Mouse (Mus musculus) liver, postnatal 0 days (tissue): ENCODE measurements around the gene Rars. TPM values are rescaled to one million over a fixed set of nuclear protein-coding genes. Genes with fewer than 3 reads are reported as not detected.
"Not testable (repeated sequence)": the region's sequence is repeated elsewhere in the genome, so short reads cannot be mapped to it uniquely, and the experiment has no call there.

ENCODE experiments used
- ATAC-seq: fragments of 200-750 bp; cut with Nextera tagmentation; 2 replicates; pipeline ENCODE4 v1.8.0; 2017; ENCODE audit warnings: mild to moderate bottlenecking, moderate library complexity
- DNase-seq: peaks from one replicate; pipeline ENCODE4 v3.0.0-alpha.2; 2016
- H3K27ac ChIP-seq: fragments of 300-500 bp; sonication (generic); 2 replicates; pipeline ENCODE4 v1.5.1; 2014; ENCODE audit warnings: antibody characterized with exemption, moderate library complexity, mild to moderate bottlenecking, low read depth
- H3K27me3 ChIP-seq: fragments of 300-500 bp; sonication (generic); 2 replicates; pipeline ENCODE4 v1.6.1; 2014; ENCODE audit warnings: low read length, control low read depth, mixed read lengths; ENCODE audit not compliant: insufficient read depth
- H3K36me3 ChIP-seq: fragments of 300-500 bp; sonication (generic); replicated peaks from 2 replicates; pipeline ENCODE4 v1.6.1; 2014; ENCODE audit warnings: mild to moderate bottlenecking, control low read depth, low read length, moderate library complexity, mixed read lengths; ENCODE audit not compliant: insufficient read depth
- H3K4me1 ChIP-seq: fragments of 300-500 bp; sonication (generic); 2 replicates; pipeline ENCODE4 v1.6.1; 2014; ENCODE audit warnings: antibody characterized with exemption, mild to moderate bottlenecking, control low read depth; ENCODE audit not compliant: insufficient read depth
- H3K4me2 ChIP-seq: fragments of 300-500 bp; sonication (generic); 2 replicates; pipeline ENCODE4 v1.6.1; 2014; ENCODE audit warnings: low read depth, mild to moderate bottlenecking, low read length, moderate library complexity, mixed read lengths
- H3K4me3 ChIP-seq: fragments of 300-500 bp; sonication (generic); 2 replicates; pipeline ENCODE4 v1.5.1; 2014; ENCODE audit warnings: low read depth, low read length
- H3K9ac ChIP-seq: fragments of 300-500 bp; sonication (generic); replicated peaks from 2 replicates; pipeline ENCODE4 v1.6.1; 2014; ENCODE audit warnings: mild to moderate bottlenecking, moderate library complexity
- H3K9me3 ChIP-seq: fragments of 300-500 bp; sonication (generic); 2 replicates; pipeline ENCODE4 v1.6.1; 2016; ENCODE audit warnings: mild to moderate bottlenecking, control low read depth, low read length, mixed read lengths
- CTCF ChIP-seq: sonication (generic); IDR thresholded peaks from 2 replicates; pipeline ENCODE4 v1.5.1; 2016; ENCODE audit warnings: antibody characterized with exemption, low read depth
- EP300 ChIP-seq: IDR thresholded peaks from 2 replicates; pipeline ENCODE4 v1.6.1; 2016; ENCODE audit warnings: antibody characterized with exemption, low read depth, mild to moderate bottlenecking
- WGBS: fragments of 180-500 bp; shearing (Covaris S2); extraction: QIAGEN DNeasy Blood & Tissue Kit; methylation state at CpG from one replicate; pipeline ENCODE4 v1.1.7; 2014; ENCODE audit not compliant: insufficient replicate concordance; 5-methylcytosine and 5-hydroxymethylcytosine counted together
- polyA plus RNA-seq: library from polyadenylated mRNA; unstranded; fragments of >200 nt; fragmentation: Nextera tagmentation; extraction: Ambion mirVana; gene quantifications from 2 replicates; pipeline ENCODE4 v1.2.1, GENCODE M21; 2015

Gene Rars
- polyA plus RNA-seq, 1 experiment from 2014 or later, result 28.3 TPM

DNA sequence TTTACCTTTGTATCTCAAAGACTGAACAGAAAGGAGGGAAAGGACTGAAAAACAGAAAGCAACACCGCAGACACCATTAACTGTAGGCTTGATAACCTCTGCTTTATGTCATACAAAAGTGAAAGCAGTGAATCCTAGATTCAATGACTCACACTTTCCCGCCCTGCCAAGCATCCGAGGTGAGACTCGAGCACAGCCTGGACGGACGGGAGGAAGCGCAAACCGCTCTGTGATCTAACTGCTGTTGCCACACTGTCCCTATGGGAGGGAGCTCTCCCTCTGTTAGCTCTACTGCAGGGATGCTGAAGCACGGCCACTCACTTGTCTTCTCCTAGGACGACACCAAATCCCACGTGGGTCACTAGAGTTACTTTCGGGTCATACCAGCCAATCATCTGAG is 18.0 kb downstream of the Rars start:
- TF ChIP-seq CTCF (no peak), EP300 (no peak)
- no peak for ATAC-seq
- Histone ChIP-seq H3K27me3 (no peaks in the 10 kb centered on the region), H3K4me2 (no peak overlapping the region), H3K4me3 (no peak overlapping the region), H3K9ac (no peak overlapping the region), H3K27ac (no peak overlapping the region), H3K4me1 (no peaks in the 10 kb centered on the region), H3K36me3 (peaks cover 84% of the 10 kb centered on the region), H3K9me3 (no peaks in the 10 kb centered on the region)
- WGBS, result 85% methylated on average over 12 of the region's 12 CpGs
- DNase-seq, result no peak

- H3K9ac ChIP-seq, result no peak overlapping the region
- DNase-seq, result no peak
- H3K27ac ChIP-seq, result no peak overlapping the region
- no peak for TF ChIP-seq CTCF
- no peak for TF ChIP-seq EP300
- H3K36me3 ChIP-seq, result peaks cover 80% of the 10 kb centered on the region
- 85% methylated on average over 10 of the region's 10 CpGs for WGBS
- H3K4me2 ChIP-seq, result no peak overlapping the region
- no peak overlapping the region for H3K4me3 ChIP-seq
- no peaks in the 10 kb centered on the region for H3K9me3 ChIP-seq
- no peaks in the 10 kb centered on the region for H3K27me3 ChIP-seq
- 0 out of 2 replicates have a peak, but pooled peaks have one; percentile 41 for ATAC-seq
- H3K4me1 ChIP-seq, result no peaks in the 10 kb centered on the region
These were observed 22.8 kb downstream of the Rars start for GRCm38 (mm10) chr11:35811458-35811857.

GRCm38 (mm10) chr11:35801332-35801731 is 33.0 kb downstream of the Rars start:
- DNase-seq (no peak), ATAC-seq (no peak)
- H3K4me3 ChIP-seq, result no peak overlapping the region
- H3K27ac ChIP-seq, result no peak overlapping the region
- no peaks in the 10 kb centered on the region for H3K4me1 ChIP-seq
- no peaks in the 10 kb centered on the region for H3K9me3 ChIP-seq
- peaks cover 35% of the 10 kb centered on the region for H3K27me3 ChIP-seq
- 67% methylated on average over 5 of the region's 5 CpGs for WGBS
- no peaks in the 10 kb centered on the region for H3K36me3 ChIP-seq
- TF ChIP-seq EP300 (no peak), CTCF (no peak)
- H3K4me2 ChIP-seq, result no peak overlapping the region
- no peak overlapping the region for H3K9ac ChIP-seq

GRCm38 (mm10) chr11:35798874-35799273 is 35.4 kb downstream of the Rars start, which contains the start of gene Fbll1:
Fbll1 (minus strand) TSS chr11:35798884.
- Histone ChIP-seq H3K9me3 (no peaks in the 10 kb centered on the region), H3K4me1 (no peaks in the 10 kb centered on the region), H3K9ac (no peak within 1 kb of the TSS), H3K27me3 (peaks cover 42% of the 10 kb centered on the region), H3K4me2 (peak within 1 kb of the TSS; percentile 31), H3K27ac (no peak within 1 kb of the TSS), H3K36me3 (no peaks in the 10 kb centered on the region), H3K4me3 (no peak within 1 kb of the TSS)
- no peak for TF ChIP-seq EP300
- no peak for TF ChIP-seq CTCF
- WGBS, result 15% methylated on average over 11 of the region's 11 CpGs
- ATAC-seq (0 out of 2 replicates have a peak, but pooled peaks have one; percentile 41), DNase-seq (peak; percentile 54)

DNA sequence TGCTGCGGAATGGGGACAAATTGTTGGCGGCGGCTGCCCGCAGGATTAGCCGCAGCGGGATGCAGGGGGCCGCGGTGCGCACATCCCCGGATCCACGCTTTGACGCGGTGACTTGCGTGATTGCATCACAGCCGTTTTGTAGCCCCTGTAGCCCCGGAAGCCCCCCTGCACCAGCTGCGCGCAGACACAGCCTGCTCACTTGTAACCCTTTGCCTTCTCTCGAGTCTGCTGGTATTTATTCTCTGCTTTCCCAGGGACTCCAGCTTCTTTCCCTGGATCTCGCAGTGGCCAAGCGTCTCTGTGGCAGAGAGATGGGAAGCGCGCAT is 35.8 kb downstream of the Rars start:
- H3K9me3 ChIP-seq, result no peaks in the 10 kb centered on the region
- WGBS, result 7% methylated on average over 21 of the region's 23 CpGs
- no peaks in the 10 kb centered on the region for H3K4me1 ChIP-seq
- H3K36me3 ChIP-seq, result no peaks in the 10 kb centered on the region
- H3K9ac ChIP-seq, result no peak overlapping the region
- H3K4me3 ChIP-seq, result no peak overlapping the region
- H3K27ac ChIP-seq, result no peak overlapping the region
- TF ChIP-seq CTCF, result no peak
- no peak for TF ChIP-seq EP300
- H3K27me3 ChIP-seq, result peaks cover 42% of the 10 kb centered on the region
- no peak for DNase-seq
- ATAC-seq, result no peak
- peak overlapping the region; percentile 31 for H3K4me2 ChIP-seq

GRCm38 (mm10) chr11:35797751-35798494 is 36.4 kb downstream of the Rars start:
- Histone ChIP-seq H3K4me2 (peak overlapping the region; percentile 31), H3K4me3 (no peak overlapping the region), H3K4me1 (no peaks in the 10 kb centered on the region), H3K9me3 (no peaks in the 10 kb centered on the region), H3K36me3 (no peaks in the 10 kb centered on the region), H3K27me3 (peaks cover 42% of the 10 kb centered on the region), H3K27ac (no peak overlapping the region), H3K9ac (no peak overlapping the region)
- DNase-seq (no peak), ATAC-seq (no peak)
- 6% methylated on average over 48 of the region's 86 CpGs for WGBS
- TF ChIP-seq EP300 (no peak), CTCF (no peak)

GRCm38 (mm10) chr11:35792800-35793199 is 41.5 kb downstream of the Rars start:
- not testable (repeated sequence) for H3K9ac ChIP-seq, ATAC-seq, H3K27ac ChIP-seq, H3K4me3 ChIP-seq, H3K36me3 ChIP-seq, H3K9me3 ChIP-seq, H3K4me1 ChIP-seq, H3K4me2 ChIP-seq, DNase-seq
- H3K27me3 ChIP-seq, result peaks cover 21% of the 10 kb centered on the region
- WGBS, result 61% methylated on average over 5 of the region's 5 CpGs
